Mouse (Mus musculus) ES-CJ7 (cell line): ENCODE measurements around the gene Ric8a.
"Not testable (repeated sequence)": the region's sequence is repeated elsewhere in the genome, so short reads cannot be mapped to it uniquely, and the experiment has no call there.

Experiments
- DNase-seq: peaks from one replicate; pipeline ENCODE4 v3.0.0; 2011; ENCODE audit warnings: low read depth, low spot score

Gene Ric8a

GRCm38 (mm10) chr7:140890636-140891035, 33.9 kb downstream of the Ric8a start:
- DNase-seq, result not testable (repeated sequence)

GRCm38 (mm10) chr7:140894031-140894430, 37.3 kb downstream of the Ric8a start:
- no peak for DNase-seq

- no peak for DNase-seq
Measured at GRCm38 (mm10) chr7:140894611-140895010, 37.9 kb downstream of the Ric8a start.

- no peak for DNase-seq
Measured at GRCm38 (mm10) chr7:140897863-140898262, 41.1 kb downstream of the Ric8a start.

- DNase-seq, result no peak
Measured at GRCm38 (mm10) chr7:140899121-140899520, 42.4 kb downstream of the Ric8a start.

- no peak for DNase-seq
Measured at GRCm38 (mm10) chr7:140900220-140900619, 43.5 kb downstream of the Ric8a start, which contains the start of gene Cox8b. TSS of gene Cox8b (minus strand) at chr7:140900446.

- DNase-seq, result no peak
Measured at GRCm38 (mm10) chr7:140902036-140902875, 45.5 kb downstream of the Ric8a start.

- DNase-seq, result peak; percentile 84
Measured at GRCm38 (mm10) chr7:140903212-140903611, 46.5 kb downstream of the Ric8a start.

- DNase-seq, result no peak
Measured at GRCm38 (mm10) chr7:140905642-140906081, 48.9 kb downstream of the Ric8a start.

- no peak for DNase-seq
Measured at GRCm38 (mm10) chr7:140907131-140907530, 50.4 kb downstream of the Ric8a start.

- no peak for DNase-seq
Measured at GRCm38 (mm10) chr7:140907697-140908096, 50.9 kb downstream of the Ric8a start.

GRCm38 (mm10) chr7:140908181-140908580, 51.4 kb downstream of the Ric8a start:
- DNase-seq, result no peak

GRCm38 (mm10) chr7:140908634-140909107, 51.9 kb downstream of the Ric8a start:
- DNase-seq, result peak; percentile 97

- DNase-seq, result no peak
Measured at GRCm38 (mm10) chr7:140912293-140912692, 55.5 kb downstream of the Ric8a start.

- DNase-seq, result no peak
Measured at GRCm38 (mm10) chr7:140912846-140913482, 56.2 kb downstream of the Ric8a start.
